23 mouse cellular contexts compared by ENCODE assay signal in genomic region chr1:88403378-88403777, GRCm38 (mm10). TPM values are rescaled to one million over a fixed set of nuclear protein-coding genes. Genes with fewer than 3 reads are reported as not detected.
DNase-seq lines count a peak whose midpoint lies in the region; ATAC-seq and TF ChIP-seq lines count a peak whose summit lies in the region.
"Had no signal": no experiment of that assay in that cellular context is flagged by ENCODE, and none has a peak within 500 bp of the region (broad histone marks: within the 10 kb centered on the region; RNA-seq: fewer than 3 reads in every experiment).

No protein-coding gene starts in this region.

- DNase-seq in embryonic facial prominence, embryonic 14.5 days (ENCODE audit: low spot score) = peak; percentile 16
- DNase-seq in embryonic facial prominence, embryonic 10.5 days (ENCODE audit: low spot score) = no peak
- DNase-seq in lung, embryonic 14.5 days = no peak
- DNase-seq in lung, postnatal 36 days = no peak
- peak; percentile 50 for DNase-seq in yolk sac, embryonic 10.5 days (ENCODE audit: low spot score)
- DNase-seq: adrenal gland, postnatal 25 days; B cell, adult 2 months; cerebellum, adult 18-20 months; cerebellum, adult 9-11 months; gastrocnemius, postnatal 36 days; heart, adult 18-20 months; heart, postnatal 14 days had no signal

- no peak overlapping the region for H3K4me3 ChIP-seq in embryonic facial prominence, embryonic 14.5 days (ENCODE audit: low read depth, low read length)
- no peak overlapping the region for H3K4me3 ChIP-seq in embryonic facial prominence, embryonic 10.5 days
- no peak overlapping the region for H3K4me3 ChIP-seq in kidney, embryonic 15.5 days (replicated peaks)
- no peak overlapping the region for H3K4me3 ChIP-seq in kidney, embryonic 14.5 days (ENCODE audit: low read length)
- H3K4me3 ChIP-seq in lung, embryonic 14.5 days (ENCODE audit: low read depth, low read length) = no peak overlapping the region
- no peak overlapping the region for H3K4me3 ChIP-seq in hindbrain, embryonic 16.5 days (ENCODE audit: low read length)
- H3K4me3 ChIP-seq: forebrain, embryonic 15.5 days; heart, embryonic 10.5 days; heart, embryonic 15.5 days; hindbrain, embryonic 13.5 days had no signal

- no peaks in the 10 kb centered on the region for H3K36me3 ChIP-seq in embryonic facial prominence, embryonic 14.5 days (ENCODE audit: control insufficient read depth, insufficient read depth, low read length)
- H3K36me3 ChIP-seq in embryonic facial prominence, embryonic 10.5 days (replicated peaks) = no peaks in the 10 kb centered on the region
- no peaks in the 10 kb centered on the region for H3K36me3 ChIP-seq in kidney, embryonic 15.5 days
- no peaks in the 10 kb centered on the region for H3K36me3 ChIP-seq in kidney, embryonic 14.5 days (ENCODE audit: control insufficient read depth, insufficient read depth, low read length)
- H3K36me3 ChIP-seq in lung, embryonic 14.5 days (ENCODE audit: insufficient read depth) = no peaks in the 10 kb centered on the region
- H3K36me3 ChIP-seq in hindbrain, embryonic 16.5 days (ENCODE audit: control insufficient read depth, insufficient read depth, low read length) = no peaks in the 10 kb centered on the region
- H3K36me3 ChIP-seq: forebrain, embryonic 15.5 days; G1E; heart, embryonic 10.5 days; heart, embryonic 15.5 days; hindbrain, embryonic 13.5 days had no signal

- H3K4me1 ChIP-seq in embryonic facial prominence, embryonic 14.5 days (ENCODE audit: control insufficient read depth, insufficient read depth, low read length) = peaks cover 4% of the 10 kb centered on the region; the same call in 1 of the 2 replicates
- H3K4me1 ChIP-seq in embryonic facial prominence, embryonic 10.5 days = peaks cover 23% of the 10 kb centered on the region
- peaks cover 28% of the 10 kb centered on the region for H3K4me1 ChIP-seq in kidney, embryonic 15.5 days
- no peaks in the 10 kb centered on the region; the same call in 1 of the 2 replicates for H3K4me1 ChIP-seq in kidney, embryonic 14.5 days (ENCODE audit: control insufficient read depth, insufficient read depth, low read length)
- 0 out of 2 replicates have a peak, but pooled peaks cover 3% of the 10 kb centered on the region for H3K4me1 ChIP-seq in lung, embryonic 14.5 days (ENCODE audit: insufficient read depth)
- H3K4me1 ChIP-seq in hindbrain, embryonic 16.5 days (ENCODE audit: control insufficient read depth, insufficient read depth, low read depth, low read length) = peaks cover 4% of the 10 kb centered on the region
- H3K4me1 ChIP-seq: forebrain, embryonic 15.5 days; heart, embryonic 15.5 days had no signal

- no peak overlapping the region for H3K4me2 ChIP-seq in embryonic facial prominence, embryonic 14.5 days (ENCODE audit: low read depth, low read length)
- H3K4me2 ChIP-seq in kidney, embryonic 15.5 days = no peak overlapping the region
- no peak overlapping the region for H3K4me2 ChIP-seq in kidney, embryonic 14.5 days (replicated peaks; ENCODE audit: low read depth, low read length)
- H3K4me2 ChIP-seq in lung, embryonic 14.5 days = no peak overlapping the region
- no peak overlapping the region for H3K4me2 ChIP-seq in hindbrain, embryonic 16.5 days (ENCODE audit: low read length)
- H3K4me2 ChIP-seq: forebrain, embryonic 15.5 days; heart, embryonic 15.5 days; hindbrain, embryonic 13.5 days had no signal

- ATAC-seq in embryonic facial prominence, embryonic 14.5 days (ENCODE audit: low read depth) = no peak
- peak; percentile 63 for ATAC-seq in kidney, embryonic 15.5 days (replicated peaks; ENCODE audit: low FRiP score)
- ATAC-seq in kidney, embryonic 14.5 days (ENCODE audit: low FRiP score, low TSS enrichment) = no peak
- peak; percentile 24; the same call in 1 of the 2 replicates for ATAC-seq in lung, embryonic 14.5 days (ENCODE audit: insufficient read depth)
- no peak for ATAC-seq in hindbrain, embryonic 16.5 days
- ATAC-seq: activated CD4-positive, CD25-positive, alpha-beta regulatory T cell, adult 4 months; CD4-positive, CD25-positive, alpha-beta regulatory T cell, adult 4 months; forebrain, embryonic 15.5 days had no signal

- TF ChIP-seq CTCF in lung, embryonic 14.5 days (IDR thresholded peaks at IDR 0.05; ENCODE audit: low read depth) = no peak

- WGBS in embryonic facial prominence, embryonic 14.5 days = 60% methylated on average over 3 of the region's 3 CpGs
- WGBS in embryonic facial prominence, embryonic 10.5 days = 65% methylated on average over 3 of the region's 3 CpGs
- 43% methylated on average over 3 of the region's 3 CpGs for WGBS in kidney, embryonic 15.5 days
- WGBS in kidney, embryonic 14.5 days = 61% methylated on average over 3 of the region's 3 CpGs
- WGBS in lung, embryonic 14.5 days = 67% methylated on average over 3 of the region's 3 CpGs
- WGBS in hindbrain, embryonic 16.5 days = 86% methylated on average over 3 of the region's 3 CpGs

- no peaks in the 10 kb centered on the region for H3K9me3 ChIP-seq in embryonic facial prominence, embryonic 14.5 days (ENCODE audit: control insufficient read depth, low read length)
- H3K9me3 ChIP-seq in embryonic facial prominence, embryonic 10.5 days = no peaks in the 10 kb centered on the region
- H3K9me3 ChIP-seq in kidney, embryonic 15.5 days (replicated peaks) = no peaks in the 10 kb centered on the region
- H3K9me3 ChIP-seq in kidney, embryonic 14.5 days (ENCODE audit: control insufficient read depth, low read length) = no peaks in the 10 kb centered on the region
- no peaks in the 10 kb centered on the region for H3K9me3 ChIP-seq in lung, embryonic 14.5 days (ENCODE audit: low read depth, low read length)
- no peaks in the 10 kb centered on the region for H3K9me3 ChIP-seq in hindbrain, embryonic 16.5 days (ENCODE audit: control insufficient read depth, low read length)
- H3K9me3 ChIP-seq: forebrain, embryonic 15.5 days; G1E; heart, embryonic 10.5 days; heart, embryonic 15.5 days; hindbrain, embryonic 13.5 days had no signal

- H3K27me3 ChIP-seq in embryonic facial prominence, embryonic 14.5 days (replicated peaks; ENCODE audit: control insufficient read depth, insufficient read depth, low read length) = no peaks in the 10 kb centered on the region
- no peaks in the 10 kb centered on the region for H3K27me3 ChIP-seq in embryonic facial prominence, embryonic 10.5 days (replicated peaks; ENCODE audit: low read depth, poor library complexity, severe bottlenecking)
- H3K27me3 ChIP-seq in kidney, embryonic 15.5 days = no peaks in the 10 kb centered on the region
- no peaks in the 10 kb centered on the region for H3K27me3 ChIP-seq in kidney, embryonic 14.5 days (ENCODE audit: control insufficient read depth, insufficient read depth, low read length)
- H3K27me3 ChIP-seq in lung, embryonic 14.5 days (ENCODE audit: insufficient read depth, low read length) = no peaks in the 10 kb centered on the region
- H3K27me3 ChIP-seq in hindbrain, embryonic 16.5 days (replicated peaks; ENCODE audit: control insufficient read depth, insufficient read depth, low read length) = no peaks in the 10 kb centered on the region
- H3K27me3 ChIP-seq: forebrain, embryonic 15.5 days; heart, embryonic 15.5 days; hindbrain, embryonic 13.5 days had no signal

- H3K9ac ChIP-seq in embryonic facial prominence, embryonic 14.5 days (ENCODE audit: low read depth, low read length) = no peak overlapping the region
- H3K9ac ChIP-seq in kidney, embryonic 15.5 days = no peak overlapping the region
- H3K9ac ChIP-seq in kidney, embryonic 14.5 days (ENCODE audit: low read depth, low read length) = no peak overlapping the region
- H3K9ac ChIP-seq in lung, embryonic 14.5 days = no peak overlapping the region
- H3K9ac ChIP-seq in hindbrain, embryonic 16.5 days (ENCODE audit: low read depth, low read length) = no peak overlapping the region
- H3K9ac ChIP-seq: forebrain, embryonic 15.5 days; heart, embryonic 15.5 days; hindbrain, embryonic 13.5 days had no signal

- no peak overlapping the region for H3K27ac ChIP-seq in embryonic facial prominence, embryonic 14.5 days (replicated peaks; ENCODE audit: low read depth, low read length)
- no peak overlapping the region for H3K27ac ChIP-seq in embryonic facial prominence, embryonic 10.5 days (replicated peaks)
- H3K27ac ChIP-seq in kidney, embryonic 15.5 days = peak overlapping the region; percentile 67
- H3K27ac ChIP-seq in kidney, embryonic 14.5 days (ENCODE audit: low read depth, low read length) = no peak overlapping the region
- H3K27ac ChIP-seq in lung, embryonic 14.5 days (ENCODE audit: low read depth) = no peak overlapping the region
- H3K27ac ChIP-seq in hindbrain, embryonic 16.5 days (ENCODE audit: low read depth, low read length) = no peak overlapping the region
- H3K27ac ChIP-seq: forebrain, embryonic 15.5 days; heart, embryonic 10.5 days; heart, embryonic 15.5 days; hindbrain, embryonic 13.5 days had no signal

RNA-seq across cellular contexts. Expression of gene Spp2, which starts 3.4 kb away (rescaled TPM):
- polyA plus RNA-seq in embryonic facial prominence, embryonic 14.5 days (2014; fragmentation: Nextera tagmentation; extraction: Ambion mirVana) = 0.18 TPM in 1 of 2 replicates, not detected in the other
- 0.30 and 0.37 TPM in 2 replicates for polyA plus RNA-seq in embryonic facial prominence, embryonic 10.5 days (2016; fragmentation: Nextera tagmentation; extraction: Ambion mirVana)
- polyA plus RNA-seq in kidney, embryonic 15.5 days (2015; fragmentation: Nextera tagmentation; extraction: Ambion mirVana) = 56.5 and 62.0 TPM in 2 replicates
- 3.4 and 8.6 TPM in 2 replicates for polyA plus RNA-seq in kidney, embryonic 14.5 days (2014; fragmentation: Nextera tagmentation; extraction: Ambion mirVana)
- polyA plus RNA-seq in lung, embryonic 14.5 days (2014; fragmentation: Nextera tagmentation; extraction: Ambion mirVana) = 0.37 TPM in 1 of 2 replicates, not detected in the other
- polyA plus RNA-seq in hindbrain, embryonic 16.5 days (2015; fragmentation: Nextera tagmentation; extraction: Ambion mirVana) = 0.28 TPM in 1 of 2 replicates, not detected in the other
- polyA plus RNA-seq: activated CD4-positive, CD25-positive, alpha-beta regulatory T cell, adult 4 months; CD4-positive, CD25-positive, alpha-beta regulatory T cell, adult 4 months; forebrain, embryonic 11.5 days; forebrain, embryonic 15.5 days; G1E; hindbrain, embryonic 13.5 days had no signal

Comparison
In these comparisons a context has a peak if more than half of its experiments do, and no peak if none do; other contexts are left out.
1. ATAC-seq: peak in kidney, embryonic 15.5 days (single experiment) and lung, embryonic 14.5 days (single experiment); none in embryonic facial prominence, embryonic 14.5 days (single experiment), kidney, embryonic 14.5 days (single experiment) and hindbrain, embryonic 16.5 days (single experiment).
2. DNase-seq: peak in embryonic facial prominence, embryonic 14.5 days (single experiment) and yolk sac, embryonic 10.5 days (single experiment); none in embryonic facial prominence, embryonic 10.5 days (single experiment), lung, embryonic 14.5 days (single experiment) and lung, postnatal 36 days (single experiment).